Mouse (Mus musculus): ENCODE measurements around the gene Dach2. TPM values are rescaled to one million over a fixed set of nuclear protein-coding genes. Genes with fewer than 3 reads are reported as not detected.

Gene Dach2
- polyA plus RNA-seq (2012; rRNA removed): 0.20 TPM in 1 of 2 replicates, not detected in the other

DNA sequence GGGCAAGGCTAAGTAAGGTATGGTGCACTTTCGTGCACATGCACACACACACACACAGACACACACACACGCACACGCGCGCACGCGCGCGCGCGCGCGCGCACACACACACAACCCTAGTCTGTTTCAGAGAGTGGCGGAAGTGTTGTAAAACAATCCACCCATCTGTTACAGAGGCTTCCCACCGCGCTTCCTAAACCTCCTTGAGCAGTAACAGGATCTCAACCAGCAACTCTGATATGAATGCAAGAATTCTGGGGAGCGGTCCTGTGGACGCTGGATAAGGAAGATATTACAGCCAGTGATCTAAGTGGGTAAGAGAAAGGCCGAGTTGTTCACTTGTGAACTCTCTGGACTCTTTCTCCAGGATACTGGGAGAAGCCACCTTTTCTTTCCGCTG, at the start of gene Dach2:
Dach2 (plus strand) TSS at position 107 of the 400 bp plus-strand sequence.

Other genes starting within 250 kb of the Dach2 start
- gene Chm, start 112.0 kb upstream of the Dach2 start, polyA plus RNA-seq (2012; rRNA removed): 0.84 and 0.90 TPM in 2 replicates

Measured in colon, adult 2 months (tissue).